ENCODE assay signal across 9 mouse cellular contexts in the genomic region with DNA sequence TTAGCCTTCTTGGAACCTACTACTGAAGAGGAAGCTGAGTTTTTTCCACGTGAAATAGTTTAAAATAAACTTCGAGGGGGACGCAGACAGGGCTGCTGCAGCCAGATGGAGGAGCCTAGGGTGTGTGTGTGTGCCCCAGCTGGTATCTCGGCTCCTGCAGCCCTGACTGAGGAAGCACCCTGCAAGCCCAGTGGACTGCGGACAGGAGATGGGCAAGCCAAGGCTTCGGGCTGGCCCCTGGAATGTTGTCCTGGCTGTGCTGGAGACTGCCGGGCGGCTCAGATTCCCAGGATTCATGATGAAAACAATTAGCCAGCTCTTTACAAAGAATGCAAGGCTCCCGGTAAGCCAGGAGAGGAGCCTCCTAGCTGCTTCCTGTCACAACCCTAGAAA. TPM values are rescaled to one million over a fixed set of nuclear protein-coding genes. Genes with fewer than 3 reads are reported as not detected.
DNase-seq lines count a peak whose midpoint lies in the region; ATAC-seq and TF ChIP-seq lines count a peak whose summit lies in the region.
"Had no signal": no experiment of that assay in that cellular context is flagged by ENCODE, and none has a peak within 500 bp of the region (broad histone marks: within the 10 kb centered on the region; RNA-seq: fewer than 3 reads in every experiment).

No protein-coding gene starts in this region.

- H3K36me3 ChIP-seq in liver, postnatal 0 days (replicated peaks; ENCODE audit: insufficient read depth, low read length): no peaks in the 10 kb centered on the region
- no peaks in the 10 kb centered on the region for H3K36me3 ChIP-seq in small intestine, adult 2 months (ENCODE audit: control insufficient read depth, insufficient read depth, low read length)

- no peaks in the 10 kb centered on the region for H3K9me3 ChIP-seq in liver, postnatal 0 days (ENCODE audit: low read length)

- 31% methylated on average over 9 of the region's 9 CpGs for WGBS in liver, postnatal 0 days (ENCODE audit: insufficient replicate concordance)
- 60% methylated on average over 9 of the region's 9 CpGs for WGBS in small intestine, adult 2 months

- TF ChIP-seq CTCF in liver, postnatal 0 days (IDR thresholded peaks at IDR 0.05; ENCODE audit: low read depth): no peak
- TF ChIP-seq CTCF in small intestine, adult 2 months (IDR thresholded peaks at IDR 0.05; ENCODE audit: extremely low read depth, insufficient read length, insufficient replicate concordance, low read depth, low read length): no peak

- H3K27ac ChIP-seq in liver, postnatal 0 days (ENCODE audit: low read depth): peak overlapping the region; percentile 39; the same call in 1 of the 2 replicates
- peak overlapping the region; percentile 31; the same call in 1 of the 2 replicates for H3K27ac ChIP-seq in small intestine, adult 2 months (ENCODE audit: insufficient read depth, low read depth, low read length)

- no peak for DNase-seq in liver, postnatal 0 days
- DNase-seq in liver: no peak
- peak; percentile 55 for DNase-seq in heart, adult 8-10 months (ENCODE audit: low spot score)
- peak; percentile 61 for DNase-seq in kidney, postnatal 10 days
- no peak for DNase-seq in ovary, postnatal 14 days (ENCODE audit: low spot score)
- no peak for DNase-seq in frontal cortex, postnatal 36 days (ENCODE audit: low spot score in 2 of 2)
- no peak for DNase-seq in layer of hippocampus, adult 18-20 months (ENCODE audit: low spot score in 2 of 2)

- H3K4me1 ChIP-seq in liver, postnatal 0 days (ENCODE audit: insufficient read depth): peaks cover 23% of the 10 kb centered on the region
- peaks cover 16% of the 10 kb centered on the region for H3K4me1 ChIP-seq in small intestine, adult 2 months (ENCODE audit: control insufficient read depth, insufficient read depth, insufficient read length, low read length)

- H3K9ac ChIP-seq in liver, postnatal 0 days (replicated peaks): no peak overlapping the region

- no peak overlapping the region for H3K4me3 ChIP-seq in liver, postnatal 0 days (ENCODE audit: low read depth, low read length)
- no peak overlapping the region for H3K4me3 ChIP-seq in small intestine, adult 2 months (ENCODE audit: low read depth, low read length)

- TF ChIP-seq POLR2A in small intestine, adult 2 months (IDR thresholded peaks at IDR 0.05; ENCODE audit: low read depth, low read length): no peak

- no peak for TF ChIP-seq EP300 in liver, postnatal 0 days (IDR thresholded peaks at IDR 0.05; ENCODE audit: low read depth)

- no peak for ATAC-seq in liver, postnatal 0 days

- no peak overlapping the region for H3K4me2 ChIP-seq in liver, postnatal 0 days (ENCODE audit: low read depth, low read length)

- H3K27me3 ChIP-seq in liver, postnatal 0 days (ENCODE audit: insufficient read depth, low read length): no peaks in the 10 kb centered on the region
- H3K27me3 ChIP-seq in small intestine, adult 2 months (ENCODE audit: control insufficient read depth, insufficient read depth, low read length): no peaks in the 10 kb centered on the region

RNA-seq across cellular contexts. Expression of gene Lhpp, which starts 47.6 kb away (rescaled TPM):
- 9.0 and 10.4 TPM in 2 replicates for polyA plus RNA-seq in liver, postnatal 0 days (2015; fragmentation: Nextera tagmentation; extraction: Ambion mirVana)
- 10 to 100 TPM; 14.4 to 18.0 (median 16.6) TPM for total RNA-seq in heart, adult 8-10 months (2022)
- 8.2 and 36.1 TPM in 2 replicates for polyA plus RNA-seq in small intestine, adult 2 months (2012; rRNA removed)
- total RNA-seq in layer of hippocampus, adult 18-20 months (2021): 10 to 100 TPM; 20.3 to 26.5 TPM

RNA-seq across cellular contexts. Expression of gene Nkx1-2, which starts 58.6 kb away (rescaled TPM):
- not detected in 2 replicates for polyA plus RNA-seq in liver, postnatal 0 days (2015; fragmentation: Nextera tagmentation; extraction: Ambion mirVana)
- total RNA-seq in heart, adult 8-10 months (2022): not detected
- polyA plus RNA-seq in small intestine, adult 2 months (2012; rRNA removed): 0.04 and 0.24 TPM in 2 replicates
- total RNA-seq in layer of hippocampus, adult 18-20 months (2021): not detected
- total RNA-seq: hematopoietic stem cell, adult 5-6 weeks had no signal

Comparison
In these comparisons a context has a peak if more than half of its experiments do, and no peak if none do; other contexts are left out.
1. DNase-seq: peak in heart, adult 8-10 months (single experiment) and kidney, postnatal 10 days (single experiment); none in liver, postnatal 0 days (single experiment), liver (single experiment), ovary, postnatal 14 days (single experiment), frontal cortex, postnatal 36 days (0 of 2) and layer of hippocampus, adult 18-20 months (0 of 2).